Mouse (Mus musculus) urinary bladder, postnatal 4 days (tissue): ENCODE measurements around the gene Mns1.
"Not testable (repeated sequence)": the region's sequence is repeated elsewhere in the genome, so short reads cannot be mapped to it uniquely, and the experiment has no call there.

Source experiments
- DNase-seq, 2 experiments: peaks; one replicate each; pipeline ENCODE4 v3.0.0; 2021 to 2022; ENCODE audit warnings: low spot score in 2 of 2

The Mns1 gene

DNA sequence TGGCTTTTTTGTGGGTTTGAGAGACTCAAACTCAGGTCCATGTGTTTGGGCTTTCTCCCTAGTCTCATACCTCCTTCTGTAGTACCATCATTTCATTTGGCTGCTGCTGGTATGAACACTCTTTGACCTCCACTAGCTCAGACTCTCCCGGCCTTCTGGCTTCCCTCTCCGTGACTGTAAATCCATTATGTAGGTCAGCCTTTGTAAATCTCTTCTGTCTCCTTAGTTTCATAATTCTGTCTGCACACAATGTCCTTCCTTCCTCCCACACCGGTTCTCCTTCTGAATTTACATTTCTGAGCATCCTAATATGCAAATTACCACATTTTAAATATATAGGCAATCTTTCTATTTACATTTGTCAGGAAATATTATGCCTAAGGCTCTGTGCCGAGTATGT lies 9.9 kb upstream of the Mns1 start:
- DNase-seq: no peak

DNA sequence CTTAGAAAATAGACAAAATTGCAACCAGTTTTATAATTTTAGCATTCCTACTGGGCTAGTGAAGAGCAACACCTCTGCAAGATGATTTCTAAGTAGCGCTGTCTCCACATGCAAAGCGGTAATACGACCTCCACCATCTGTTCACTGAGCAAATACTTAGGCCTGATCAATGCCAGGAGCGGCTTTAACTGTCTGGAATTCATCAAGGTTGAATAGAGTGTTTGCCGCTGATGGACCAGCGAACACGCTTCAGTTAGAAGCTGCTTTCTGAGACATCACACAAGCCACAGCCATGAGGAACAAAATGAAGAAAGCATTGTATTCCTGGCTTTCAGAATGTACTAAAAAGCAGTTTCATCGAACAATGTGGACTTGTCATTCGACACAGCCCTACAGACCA lies 2.9 kb upstream of the Mns1 start:
- no peak for DNase-seq

DNA sequence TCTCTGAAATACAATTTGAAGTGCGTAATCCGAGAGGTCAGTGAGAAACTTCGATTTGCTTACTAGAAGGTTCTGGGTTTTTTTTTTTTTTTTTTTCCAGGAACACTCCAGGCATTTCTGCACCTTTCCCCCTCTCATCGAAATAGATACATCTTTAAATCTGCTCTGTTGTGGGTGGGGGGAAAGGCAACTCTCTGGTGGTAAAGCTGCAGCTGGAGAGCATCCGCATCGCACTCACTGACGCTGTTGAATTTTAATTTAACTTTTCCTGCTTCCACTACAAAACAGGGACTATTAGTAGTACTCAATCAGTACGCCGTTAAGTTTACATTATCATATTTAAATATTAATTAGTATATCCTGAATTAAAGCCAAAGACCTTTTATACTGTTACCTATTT lies 938 bp downstream of the Mns1 start:
- DNase-seq: no peak

DNA sequence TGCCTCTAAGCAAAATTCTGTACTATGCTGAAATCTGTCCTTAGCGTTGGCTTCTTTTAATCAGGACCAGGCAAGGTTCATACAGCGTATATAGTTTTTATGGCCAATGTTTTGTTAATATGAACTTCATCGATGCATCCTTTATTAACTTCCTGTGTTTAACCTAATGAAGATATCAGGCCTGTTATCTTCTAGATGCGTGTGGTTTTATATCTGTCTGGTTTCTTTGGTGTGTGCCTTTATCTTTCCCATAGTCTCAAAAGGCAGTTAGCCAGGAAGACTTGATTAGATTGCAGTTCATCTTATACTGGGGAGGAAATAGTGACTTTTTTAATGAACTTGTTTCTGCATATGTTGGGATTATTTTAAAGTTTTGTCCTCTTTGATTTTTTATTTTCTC lies 2.5 kb downstream of the Mns1 start:
- DNase-seq: no peak

DNA sequence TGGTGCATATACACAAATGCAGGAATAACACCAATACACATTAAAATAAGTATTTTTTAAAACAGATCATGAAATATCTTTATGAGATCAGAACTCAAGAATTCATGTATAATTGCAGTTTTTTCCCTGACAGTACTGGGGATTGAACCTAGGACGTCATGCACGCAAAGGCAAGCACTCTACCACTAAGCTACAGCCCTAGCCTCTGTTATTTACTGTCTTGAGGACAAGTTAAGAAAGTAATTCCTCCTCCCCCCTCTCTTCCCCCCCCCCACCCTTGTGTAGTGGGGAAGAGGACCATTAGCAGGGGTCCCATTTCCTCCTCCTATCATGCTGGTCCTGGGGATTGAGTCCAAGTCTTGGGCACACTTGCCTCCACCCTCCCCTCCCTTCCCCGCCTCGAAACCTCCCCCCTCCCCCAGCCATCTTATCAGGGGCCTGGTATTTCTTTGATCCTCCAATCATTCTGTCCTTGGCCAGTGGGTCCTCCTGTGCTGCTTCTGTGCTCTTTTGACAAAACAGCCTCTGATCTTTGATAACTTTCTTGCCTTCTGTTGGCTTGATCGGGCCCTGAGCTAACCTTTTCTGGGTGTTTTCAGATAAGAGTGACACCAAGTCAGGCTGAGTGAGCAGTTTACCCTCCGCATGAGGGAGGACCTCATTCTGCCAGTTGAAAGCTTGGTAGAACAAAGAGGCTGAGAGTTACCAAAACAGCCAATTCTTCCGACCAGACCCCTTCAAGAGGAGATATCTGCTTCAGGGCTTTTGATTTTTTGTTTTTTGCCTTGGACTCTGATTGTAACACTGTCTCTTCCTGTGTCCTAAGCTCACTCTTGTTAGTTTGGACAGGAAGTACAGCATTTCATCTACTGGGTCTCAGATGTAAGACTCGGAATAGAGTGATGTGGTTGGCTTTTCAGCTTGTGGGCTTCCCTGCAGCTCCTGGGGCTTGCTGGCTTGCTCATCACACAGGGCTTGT lies 3.4 kb downstream of the Mns1 start:
- DNase-seq: no peak

DNA sequence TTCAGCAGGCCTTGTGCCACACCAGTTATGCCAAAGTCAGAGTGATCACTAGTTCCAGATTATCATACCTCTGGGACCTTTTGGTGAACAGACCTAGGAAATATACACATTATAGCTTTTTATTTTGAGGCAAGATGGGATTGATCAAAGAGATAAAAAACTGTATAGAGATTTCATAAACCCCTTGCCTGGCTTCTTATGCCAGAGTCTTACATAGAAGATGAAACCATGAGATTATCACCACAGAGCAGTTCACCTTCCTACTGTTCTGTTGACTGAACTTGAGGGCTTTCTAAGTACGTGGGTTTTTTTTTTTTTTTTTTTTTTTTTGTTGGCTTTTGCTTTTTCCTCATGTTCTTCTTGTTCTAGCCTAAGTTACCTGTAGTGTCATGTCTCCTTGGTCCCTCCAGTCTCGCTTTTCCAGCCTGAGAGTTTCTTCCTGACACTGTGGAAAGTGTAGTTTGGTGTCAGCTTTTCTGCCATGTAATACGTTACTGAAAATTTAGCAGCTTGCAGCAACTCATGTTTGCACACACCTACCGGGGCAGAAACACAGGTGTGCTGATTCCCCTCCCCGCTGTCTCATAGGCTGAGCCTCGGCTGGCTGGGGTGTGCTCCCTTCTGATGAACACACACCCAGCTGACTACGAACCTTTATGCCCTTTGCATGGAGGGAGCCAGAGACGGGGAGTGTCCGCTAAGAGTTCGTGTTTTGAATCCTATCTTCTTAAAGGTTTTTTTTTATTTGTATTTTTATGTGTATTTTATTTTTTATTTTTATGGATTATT lies 4.3 kb downstream of the Mns1 start:
- DNase-seq: no peak

DNA sequence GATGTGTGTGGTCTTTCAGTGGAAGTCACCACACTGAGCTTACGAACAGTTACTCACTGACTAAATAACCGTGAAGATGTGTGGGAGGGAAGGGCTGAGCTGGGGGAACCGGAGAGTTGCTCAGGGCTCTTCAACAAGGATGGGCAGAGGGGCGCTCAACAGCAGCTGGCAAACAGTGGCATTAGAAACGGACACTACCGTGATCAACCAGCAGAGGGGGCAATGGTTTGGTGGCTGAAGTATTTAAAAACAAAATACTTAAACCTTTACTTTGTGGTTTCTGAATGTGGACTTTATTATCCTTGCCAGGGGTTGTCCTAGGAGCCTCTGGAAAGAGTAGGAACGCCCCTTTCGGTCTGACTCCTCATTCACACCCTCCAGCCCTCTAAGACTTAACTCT lies 10.2 kb downstream of the Mns1 start:
- peak; percentile 25 to 77 for DNase-seq

DNA sequence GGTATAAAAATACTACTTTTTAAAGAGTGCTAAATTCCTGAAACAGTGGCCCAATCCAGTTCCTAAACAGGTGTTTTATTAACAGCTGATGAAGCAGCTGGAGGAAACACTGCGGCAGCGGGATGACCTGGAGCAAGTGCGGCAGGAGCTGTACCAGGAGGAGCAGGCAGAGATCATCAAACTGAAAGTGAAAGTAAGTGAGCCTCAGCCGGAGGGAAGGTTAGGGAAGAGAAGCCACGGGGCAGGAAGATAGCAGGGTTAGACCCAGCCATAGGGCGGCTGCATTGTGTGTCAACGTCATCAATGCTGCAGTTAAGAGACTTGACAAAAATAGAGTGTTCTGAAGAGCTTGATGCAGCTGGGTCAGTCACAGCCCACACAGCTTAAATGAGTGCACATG lies 11.6 kb downstream of the Mns1 start:
- no peak for DNase-seq

DNA sequence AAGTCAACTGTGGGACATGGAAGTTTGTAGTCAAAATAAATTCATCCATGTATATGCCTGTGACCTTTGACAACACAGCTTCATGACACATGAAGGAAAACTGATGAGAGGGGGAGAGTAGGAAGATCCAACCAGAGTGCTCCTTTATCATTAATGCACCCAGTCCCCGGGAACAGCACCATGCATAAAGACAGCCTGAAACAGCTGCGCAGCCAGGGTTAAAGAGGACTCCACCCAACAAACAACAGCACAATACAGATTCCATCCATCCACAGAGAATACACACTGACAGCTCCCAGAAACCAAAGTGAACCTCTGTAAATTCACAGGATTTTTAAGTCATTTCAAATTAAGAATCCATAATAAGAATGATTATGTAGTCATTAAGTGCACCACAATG lies 12.0 kb downstream of the Mns1 start:
- no peak for DNase-seq

DNA sequence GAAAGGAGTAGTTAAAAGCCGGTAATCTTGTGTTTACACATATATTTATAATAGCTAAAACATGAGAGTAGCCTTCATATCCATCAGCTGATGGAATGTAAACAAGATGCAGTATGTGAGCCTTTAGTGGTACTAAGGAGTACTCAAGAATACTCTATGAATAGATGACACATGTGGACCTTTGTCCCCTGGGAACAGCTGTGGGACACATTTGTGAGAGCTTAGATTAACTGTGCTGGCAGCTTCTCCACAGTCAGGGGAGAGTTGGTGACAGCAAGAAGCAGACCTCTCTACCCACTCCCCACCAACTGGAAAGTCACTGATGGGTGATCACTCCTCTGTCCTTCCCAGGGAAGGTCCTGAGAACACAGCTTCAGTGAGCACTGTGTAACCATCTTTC lies 12.6 kb downstream of the Mns1 start:
- DNase-seq: no peak

DNA sequence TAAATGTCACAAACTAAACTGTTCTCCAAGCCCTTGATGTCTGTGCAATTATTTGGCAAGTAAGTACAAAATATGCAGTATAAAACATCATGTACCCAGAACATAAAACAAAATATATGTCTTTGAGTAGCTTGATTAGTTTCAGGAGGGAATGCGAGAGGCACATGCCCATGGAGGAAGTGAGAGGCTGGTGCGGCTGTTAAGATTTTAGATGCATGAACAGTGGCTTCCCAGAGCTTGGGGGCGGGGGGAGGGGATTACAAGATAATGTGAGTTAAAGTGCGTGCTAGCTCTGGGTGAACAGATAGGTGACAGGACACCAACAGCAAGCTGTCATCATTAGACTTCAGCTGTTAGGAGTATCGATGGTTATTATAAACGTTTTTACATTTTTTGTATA lies 13.3 kb downstream of the Mns1 start:
- no peak for DNase-seq

DNA sequence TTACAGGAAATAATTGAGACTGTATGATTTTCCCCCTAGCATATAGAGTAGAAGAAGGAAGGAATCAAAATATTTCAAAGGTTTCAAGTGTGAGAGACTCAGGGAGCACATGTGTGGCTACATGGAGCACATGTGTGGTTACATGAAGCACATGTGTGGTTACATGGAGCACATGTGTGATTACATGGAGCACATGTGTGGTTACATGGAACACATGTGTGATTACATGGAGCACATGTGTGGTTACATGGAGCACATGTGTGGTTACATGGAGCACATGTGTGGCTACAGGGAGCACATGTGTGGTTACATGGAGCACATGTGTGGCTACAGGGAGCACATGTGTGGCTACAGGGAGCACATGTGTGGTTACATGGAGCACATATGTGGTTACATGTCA lies 16.5 kb downstream of the Mns1 start:
- not testable (repeated sequence) for DNase-seq

DNA sequence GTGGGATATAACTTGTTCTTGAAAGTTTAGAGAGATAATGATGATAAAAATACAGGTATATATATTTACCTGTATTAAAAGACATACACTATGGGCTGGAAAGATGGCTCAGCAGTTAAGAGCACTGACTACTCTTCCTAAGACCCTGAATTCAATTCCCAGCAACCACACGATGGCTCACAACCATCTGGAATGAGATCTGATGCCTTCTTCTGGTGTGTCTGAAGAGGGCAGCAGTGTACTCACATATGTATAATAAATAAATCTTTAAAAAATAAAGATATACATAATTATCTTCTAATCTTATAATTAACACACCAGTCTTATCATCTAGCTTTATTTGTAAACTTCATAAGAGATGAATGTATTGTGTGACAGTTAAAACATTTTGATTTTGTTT lies 18.6 kb downstream of the Mns1 start:
- DNase-seq: no peak

DNA sequence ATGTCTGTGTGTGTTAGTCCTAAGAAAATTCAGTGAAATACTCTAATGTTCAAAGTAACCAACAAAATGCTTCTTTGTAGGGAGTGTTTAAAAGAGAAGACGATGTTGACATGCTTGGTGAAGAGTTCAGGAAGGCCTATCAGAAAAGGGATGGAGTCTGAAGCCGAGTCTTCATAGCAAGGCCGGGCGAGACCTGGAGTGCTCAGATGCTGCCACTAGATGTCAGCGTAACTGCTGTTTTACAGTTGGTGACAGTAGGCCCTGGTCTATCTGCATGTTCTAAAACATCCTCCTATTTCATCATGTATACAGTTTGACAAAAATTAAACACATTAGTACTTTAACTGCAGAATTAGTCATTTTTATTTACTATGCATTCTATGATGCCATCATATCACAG lies 20.4 kb downstream of the Mns1 start:
- DNase-seq: peak; percentile 21 to 68

DNA sequence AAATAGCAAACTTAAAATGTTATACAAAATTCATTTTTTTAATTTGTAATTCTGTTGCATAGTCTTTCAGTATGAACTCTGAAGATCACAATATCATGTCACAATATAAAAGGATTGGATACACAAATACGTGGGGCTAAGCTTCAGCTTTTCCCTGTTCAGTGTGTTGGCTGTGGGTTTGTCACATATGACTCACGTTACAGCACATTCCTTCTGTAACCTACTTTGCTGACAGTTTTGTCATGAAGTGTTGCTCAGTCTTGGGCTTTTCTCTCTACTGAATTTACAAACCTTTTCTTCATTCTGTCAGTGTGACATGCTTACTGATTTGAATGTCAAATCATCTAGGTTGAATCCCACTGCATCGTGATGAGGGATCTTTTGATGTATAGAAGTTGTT lies 21.9 kb downstream of the Mns1 start:
- DNase-seq: no peak

DNA sequence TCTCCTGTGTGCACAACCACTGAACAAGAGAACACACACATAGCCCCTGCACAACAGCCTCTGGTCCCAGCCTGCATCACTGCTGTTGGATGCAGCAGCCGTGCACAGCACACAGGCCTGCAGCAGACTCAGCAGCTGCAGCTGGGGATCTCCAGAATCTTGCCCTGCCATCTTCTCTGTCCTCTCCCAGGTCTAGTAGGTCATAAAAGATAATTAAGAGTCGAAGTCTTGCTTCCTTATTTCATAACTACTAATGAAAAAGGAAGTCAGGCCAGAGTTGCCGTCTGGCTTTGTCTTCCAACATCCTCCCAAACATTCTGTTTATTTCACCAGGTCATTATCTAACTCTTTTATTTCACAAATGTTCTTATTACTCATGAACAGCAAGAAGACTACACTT lies 23.0 kb downstream of the Mns1 start:
- no peak for DNase-seq

DNA sequence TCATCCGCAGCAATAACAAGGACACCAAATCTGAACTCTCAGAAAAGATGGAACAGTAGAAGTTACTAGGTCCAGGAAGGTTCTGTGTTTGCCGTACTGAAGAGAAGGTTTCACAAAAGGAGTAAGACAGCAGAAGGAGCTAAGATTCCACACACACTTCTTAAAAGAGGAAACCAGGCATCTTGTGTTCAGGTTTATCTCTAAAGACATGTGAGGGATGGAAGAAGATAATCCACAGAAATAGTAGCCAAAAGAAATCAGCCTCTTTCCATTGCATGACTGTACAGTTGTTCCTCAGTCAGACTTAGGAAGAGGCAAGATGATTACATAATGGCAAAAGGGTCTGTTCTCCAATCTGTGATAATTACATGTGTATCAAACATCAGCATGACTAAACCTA lies 24.6 kb downstream of the Mns1 start:
- DNase-seq: no peak

DNA sequence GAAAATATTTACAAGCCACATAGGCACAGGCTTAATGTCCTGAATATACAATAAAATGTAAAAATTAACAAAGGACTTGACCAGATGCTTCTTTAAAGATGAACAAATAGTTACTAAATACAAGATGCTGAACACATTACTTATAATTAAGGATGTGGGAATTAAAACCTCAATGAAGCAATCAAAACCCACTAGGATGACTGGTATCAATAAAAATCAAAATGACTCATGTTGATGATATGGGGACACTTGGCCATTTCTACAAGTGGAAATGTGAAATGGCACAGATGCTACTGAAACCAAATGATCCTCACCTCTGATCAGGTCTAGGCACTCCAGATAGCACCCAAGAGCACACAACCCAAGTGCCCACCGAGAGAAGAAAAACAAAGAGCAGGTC lies 27.0 kb downstream of the Mns1 start:
- DNase-seq: no peak

DNA sequence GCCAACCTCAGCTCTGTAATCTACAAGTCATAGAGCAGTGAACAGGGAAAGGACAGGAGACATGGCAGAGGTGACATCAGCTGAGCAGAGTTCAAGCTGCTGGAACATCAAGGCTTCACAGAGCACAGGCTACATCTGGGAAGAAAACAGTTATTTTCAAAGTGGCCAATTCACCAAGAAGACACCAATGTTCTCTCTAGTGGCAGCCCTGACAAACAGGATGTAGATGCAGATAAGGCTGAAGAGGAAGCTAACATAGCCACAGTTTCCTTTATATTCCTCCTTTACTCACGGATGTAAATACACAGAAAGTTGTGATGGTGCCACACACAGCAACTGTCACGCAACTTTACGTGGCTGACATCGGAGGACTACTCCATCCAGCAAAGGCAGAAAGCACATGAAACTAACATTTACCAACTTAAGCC lies 28.0 kb downstream of the Mns1 start:
- DNase-seq: no peak

DNA sequence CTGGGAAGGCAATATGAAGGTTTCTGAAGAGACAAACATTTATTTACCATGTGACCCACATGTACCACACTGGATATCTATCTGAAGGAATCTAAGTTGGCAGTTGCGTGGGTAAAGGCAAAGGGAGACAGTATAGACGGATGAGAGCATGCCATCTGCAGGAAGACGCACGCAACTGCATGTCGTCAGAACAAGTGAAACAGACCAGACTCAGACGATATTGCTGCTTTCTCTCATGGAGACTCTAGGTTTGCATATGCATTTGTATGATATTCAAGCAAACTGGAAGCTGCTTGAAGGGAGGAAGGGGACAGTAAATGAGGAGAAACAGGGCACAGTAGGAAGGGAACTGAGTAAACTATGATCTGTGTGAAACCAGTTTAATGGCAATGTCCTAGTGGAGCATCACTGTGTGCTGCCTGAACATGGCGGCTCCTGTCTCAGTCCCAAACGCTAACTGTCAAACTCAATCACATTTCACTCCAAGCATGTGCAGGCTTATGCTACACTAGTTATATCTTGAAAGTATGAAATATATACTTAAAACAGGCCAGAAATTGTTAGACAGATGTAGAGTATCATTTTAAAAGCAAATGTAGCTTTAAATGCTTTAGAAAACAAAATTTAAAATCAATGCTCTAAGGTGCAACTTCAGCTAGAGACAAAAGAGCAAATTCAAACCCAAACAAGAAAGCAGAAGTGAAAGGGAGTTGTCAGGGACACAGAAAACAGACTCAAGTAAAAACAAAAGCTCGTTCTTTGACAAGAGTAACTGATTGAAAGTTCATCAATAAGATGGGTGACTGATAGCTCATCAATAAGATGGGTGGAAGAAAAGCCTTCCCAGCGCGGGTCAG lies 30.0 kb downstream of the Mns1 start:
- DNase-seq: no peak

DNA sequence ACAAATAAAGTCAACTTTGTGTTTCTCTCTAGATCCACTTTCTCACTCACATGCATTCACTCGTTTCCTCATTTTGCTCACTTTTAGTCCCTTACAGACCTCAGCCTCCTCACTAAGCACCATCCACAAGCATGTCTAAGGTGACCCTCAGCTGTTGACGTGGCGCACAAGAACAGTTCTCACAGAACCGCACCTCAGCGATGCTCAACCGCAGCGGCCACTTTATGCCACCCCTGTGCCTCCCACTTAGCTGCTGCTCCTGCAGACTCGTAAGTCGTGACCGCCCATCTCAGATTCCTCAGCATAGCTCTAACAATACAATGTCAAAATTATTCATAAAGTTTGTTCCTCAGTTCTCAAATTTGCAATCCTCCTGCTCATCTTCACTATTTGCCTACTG lies 30.8 kb downstream of the Mns1 start:
- no peak for DNase-seq

DNA sequence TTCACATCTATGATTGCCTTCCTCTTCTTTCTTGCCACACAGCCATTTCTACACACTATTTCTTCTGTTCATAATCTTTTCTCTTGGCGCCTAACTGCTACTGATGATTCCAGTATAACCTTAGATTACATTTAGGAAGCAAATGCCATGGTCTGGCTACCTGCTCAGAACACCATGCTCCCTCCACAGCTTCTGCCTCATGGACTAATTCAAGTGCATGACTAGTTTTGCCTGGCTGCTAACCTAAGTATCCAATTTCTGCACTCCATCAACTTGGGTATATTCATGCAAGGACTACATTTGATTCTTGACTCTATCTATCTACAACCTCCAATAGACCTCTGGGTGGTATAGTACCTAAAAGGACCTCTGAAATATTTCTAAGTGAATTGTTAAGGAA lies 32.0 kb downstream of the Mns1 start:
- DNase-seq: no peak
